Mouse (Mus musculus) ovary, postnatal 10 days (tissue): ENCODE data around the gene Gadd45g.

Source experiments
- DNase-seq: peaks from one replicate; pipeline ENCODE4 v3.0.0; 2022; ENCODE audit warnings: low spot score

The Gadd45g gene

DNA sequence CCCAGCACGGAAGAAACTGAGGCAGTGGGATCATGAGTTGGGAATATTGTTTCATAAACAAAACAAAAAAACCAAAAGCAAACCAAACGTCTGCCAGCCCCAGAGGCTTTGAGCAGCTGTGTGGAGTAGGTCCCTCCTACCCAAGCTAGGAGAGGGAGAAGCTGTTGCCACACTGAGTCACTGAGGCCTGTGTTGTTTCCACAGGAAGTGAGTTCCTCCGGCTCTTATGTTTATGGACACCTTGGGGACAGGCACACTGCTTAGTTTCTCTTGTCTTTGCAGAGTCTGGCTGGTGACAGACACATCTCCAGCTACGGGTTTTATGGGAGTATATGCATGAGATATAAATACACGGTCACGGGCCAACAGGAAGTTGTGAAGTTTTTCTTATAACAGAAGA is 39.6 kb downstream of the Gadd45g start:
- no peak for DNase-seq

DNA sequence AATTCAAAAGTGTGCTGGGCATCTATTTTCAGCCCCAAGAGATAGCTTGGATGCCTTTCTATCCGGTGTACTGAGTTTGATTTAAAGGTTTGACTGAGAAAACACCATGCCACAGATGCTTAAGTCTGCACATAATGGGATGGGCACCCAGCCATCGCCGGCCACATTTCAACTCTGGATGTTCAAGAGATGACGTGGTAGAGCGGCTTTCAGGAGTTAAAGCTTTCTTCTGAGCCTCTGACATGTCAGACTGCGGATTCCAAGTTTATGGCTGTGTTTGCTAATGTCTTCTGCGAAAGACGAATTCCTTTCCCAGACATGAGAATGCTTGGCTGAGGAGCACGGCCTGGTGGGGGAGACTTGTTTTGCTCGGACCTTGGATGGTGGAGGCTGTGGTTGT is 40.2 kb downstream of the Gadd45g start:
- no peak for DNase-seq

DNA sequence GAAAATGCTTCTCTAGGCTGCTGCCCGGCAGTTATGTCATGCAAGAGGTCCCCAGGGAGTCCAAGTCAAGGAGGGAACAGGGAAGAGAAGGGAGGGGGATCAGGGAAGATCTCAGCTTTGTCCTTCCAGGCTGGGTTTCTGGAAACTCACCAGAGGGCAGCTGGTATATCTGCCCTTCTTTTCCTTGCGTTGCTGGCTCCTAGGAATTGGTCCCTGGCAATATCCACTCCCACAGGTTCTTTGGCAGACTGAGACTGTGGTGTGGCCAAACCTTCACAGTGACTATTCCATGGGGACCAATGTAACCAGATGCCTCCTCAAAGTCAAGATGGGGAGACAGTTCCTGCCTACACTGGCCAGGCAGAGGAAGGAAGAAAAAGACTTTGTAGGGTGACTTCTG is 41.9 kb downstream of the Gadd45g start:
- DNase-seq, result no peak

DNA sequence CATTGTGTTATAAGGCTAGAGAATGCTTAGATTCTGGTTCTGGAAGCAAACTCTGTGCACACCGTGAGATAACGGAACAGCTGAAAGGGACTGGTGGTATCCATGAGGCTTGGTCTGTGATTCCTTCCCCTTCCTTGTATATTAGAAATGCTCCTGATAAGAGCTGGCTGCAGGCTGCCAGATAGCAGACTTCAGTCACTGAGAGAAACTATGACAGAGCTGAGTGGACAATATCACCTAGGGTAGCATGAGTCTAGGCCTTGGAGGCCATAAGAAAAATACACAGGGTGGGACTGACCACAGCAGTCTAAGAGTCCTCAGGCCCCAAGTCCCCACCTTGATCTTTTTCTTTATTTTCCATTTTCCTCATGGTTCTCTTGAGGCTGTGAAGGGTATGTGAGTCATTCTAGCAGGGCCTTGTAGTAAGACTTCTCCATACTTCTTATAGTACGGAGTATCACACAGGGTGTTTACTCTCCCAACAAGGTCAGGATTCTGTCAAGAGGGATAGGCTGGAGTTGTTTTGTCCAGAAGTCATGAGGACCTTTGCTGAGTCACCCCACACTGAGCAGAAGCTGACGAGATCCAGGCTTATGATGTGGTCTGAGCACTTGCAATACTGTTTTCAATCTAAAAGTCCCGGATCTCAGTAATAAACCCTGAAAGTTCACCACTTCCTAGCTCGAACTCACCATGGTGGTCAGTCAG is 45.5 kb downstream of the Gadd45g start:
- no peak for DNase-seq

DNA sequence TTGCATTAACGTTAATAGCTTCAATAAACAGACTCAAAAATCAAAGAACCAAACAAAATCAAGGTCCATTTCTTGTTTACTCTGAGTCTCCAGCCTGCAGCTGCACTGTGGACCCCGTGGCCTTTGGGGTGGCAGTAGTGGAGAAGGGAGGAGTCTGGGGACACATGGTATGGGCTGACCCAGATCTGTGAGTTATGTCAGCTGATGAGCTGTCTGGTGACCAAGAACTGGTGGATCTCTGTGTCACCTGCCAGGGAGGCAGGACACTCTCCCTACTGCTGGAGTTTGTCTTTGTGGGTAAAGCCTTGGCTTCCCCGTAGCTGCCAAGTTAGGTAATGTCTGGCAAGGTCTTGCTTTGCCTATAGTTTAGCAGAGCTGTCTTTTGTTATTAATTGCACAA is 51.1 kb downstream of the Gadd45g start:
- no peak for DNase-seq
